Mouse (Mus musculus): Measurements from ENCODE around the gene Pdzk1. TPM values are rescaled to one million over a fixed set of nuclear protein-coding genes. Genes with fewer than 3 reads are reported as not detected.

Pdzk1 gene
- polyA plus RNA-seq, 1 experiment from 2014 or later = 0.21 TPM

- TF ChIP-seq EP300 (optimal IDR thresholded peaks at IDR 0.05) (no peak), CTCF (IDR thresholded peaks at IDR 0.05; ENCODE audit: low read depth) (no peak)
- Histone ChIP-seq H3K36me3 (ENCODE audit: control insufficient read depth, insufficient read depth, low read length) (peaks cover 10% of the 10 kb centered on the region), H3K4me2 (replicated peaks; ENCODE audit: low read depth) (no peak overlapping the region), H3K9me3 (ENCODE audit: control insufficient read depth, low read length) (no peaks in the 10 kb centered on the region), H3K9ac (ENCODE audit: low read length) (no peak overlapping the region), H3K4me1 (replicated peaks; ENCODE audit: control insufficient read depth, insufficient read depth) (no peaks in the 10 kb centered on the region), H3K27me3 (ENCODE audit: control insufficient read depth, insufficient read depth, low read length) (no peaks in the 10 kb centered on the region), H3K4me3 (ENCODE audit: low read depth, low read length) (no peak overlapping the region), H3K27ac (replicated peaks) (no peak overlapping the region)
- no peak for ATAC-seq (ENCODE audit: low FRiP score, low TSS enrichment)
- DNase-seq (ENCODE audit: low spot score) = no peak
- WGBS = 84% methylated on average over 4 of the region's 4 CpGs
These were observed 51.3 kb downstream of the Pdzk1 start for GRCm38 (mm10) chr3:96880385-96880784.

DNA sequence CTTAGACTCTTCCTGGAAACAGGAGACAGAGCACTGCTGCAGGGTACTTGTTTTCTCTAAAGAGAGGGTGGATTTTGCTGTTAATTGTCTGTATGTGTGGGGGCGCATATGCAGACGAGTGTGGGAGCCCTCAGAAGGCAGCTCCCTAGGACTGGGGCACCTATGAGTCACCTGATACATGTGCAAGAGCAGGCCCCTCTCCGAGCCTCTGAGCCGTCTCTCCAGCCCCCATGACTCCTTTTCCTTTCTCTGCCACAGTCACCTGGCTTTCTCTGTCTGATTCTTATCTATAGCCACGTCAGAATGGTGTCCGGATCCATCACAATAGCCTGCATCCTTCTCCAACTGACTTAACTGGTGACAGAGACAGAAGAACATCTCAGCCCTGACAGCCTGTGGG is 52.5 kb downstream of the Pdzk1 start:
- DNase-seq (ENCODE audit: low spot score) (no peak), ATAC-seq (ENCODE audit: low FRiP score, low TSS enrichment) (no peak)
- no peaks in the 10 kb centered on the region for H3K27me3 ChIP-seq (ENCODE audit: control insufficient read depth, insufficient read depth, low read length)
- no peak overlapping the region for H3K4me2 ChIP-seq (replicated peaks; ENCODE audit: low read depth)
- 80% methylated on average over 6 of the region's 6 CpGs for WGBS
- H3K9ac ChIP-seq (ENCODE audit: low read length) = no peak overlapping the region
- no peak overlapping the region for H3K27ac ChIP-seq (replicated peaks)
- no peaks in the 10 kb centered on the region for H3K4me1 ChIP-seq (replicated peaks; ENCODE audit: control insufficient read depth, insufficient read depth)
- no peak overlapping the region for H3K4me3 ChIP-seq (ENCODE audit: low read depth, low read length)
- TF ChIP-seq CTCF (IDR thresholded peaks at IDR 0.05; ENCODE audit: low read depth) = no peak
- TF ChIP-seq EP300 (optimal IDR thresholded peaks at IDR 0.05) = no peak
- no peaks in the 10 kb centered on the region for H3K9me3 ChIP-seq (ENCODE audit: control insufficient read depth, low read length)
- H3K36me3 ChIP-seq (ENCODE audit: control insufficient read depth, insufficient read depth, low read length) = peaks cover 13% of the 10 kb centered on the region

DNA sequence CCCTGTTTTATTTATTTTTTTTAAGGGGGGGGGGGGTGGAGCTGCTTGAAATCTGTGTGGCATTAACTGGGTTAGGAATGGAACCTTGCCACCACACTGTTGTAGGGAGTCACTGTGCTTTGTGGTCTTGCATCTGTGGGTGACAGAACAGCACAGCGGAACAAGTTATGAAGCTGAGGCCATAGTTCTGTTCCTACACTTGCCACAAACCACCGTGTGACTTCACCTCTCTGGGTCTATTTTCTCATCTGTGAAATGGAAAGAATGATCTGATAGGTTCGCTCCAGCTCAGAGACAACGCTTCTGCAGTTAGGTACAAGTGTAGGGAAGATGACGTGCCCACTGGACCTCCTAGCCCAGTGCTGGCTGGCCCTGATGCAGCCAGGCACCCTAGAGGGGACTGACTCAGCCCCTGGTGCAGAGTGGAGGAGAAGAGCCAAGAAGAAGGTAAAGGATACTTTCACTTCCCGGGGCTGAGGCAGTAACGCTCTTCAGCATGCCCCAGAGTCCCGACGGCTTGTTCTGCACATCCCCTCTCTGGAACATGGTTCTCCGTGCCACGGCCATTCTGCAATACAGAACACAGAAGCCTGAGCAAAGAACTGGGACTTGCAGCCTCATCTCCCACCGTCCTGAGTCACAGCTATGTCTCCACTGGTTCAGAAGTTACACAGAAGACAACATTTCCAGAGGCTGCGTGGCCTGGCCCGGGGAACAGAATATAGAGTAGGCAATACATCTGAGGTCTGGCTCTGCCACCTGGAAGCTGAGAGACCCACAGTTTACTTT is 53.2 kb downstream of the Pdzk1 start:
- 92% methylated on average over 14 of the region's 14 CpGs for WGBS
- Histone ChIP-seq H3K4me2 (replicated peaks; ENCODE audit: low read depth) (no peak overlapping the region), H3K4me3 (ENCODE audit: low read depth, low read length) (no peak overlapping the region), H3K9me3 (ENCODE audit: control insufficient read depth, low read length) (no peaks in the 10 kb centered on the region), H3K36me3 (ENCODE audit: control insufficient read depth, insufficient read depth, low read length) (peaks cover 13% of the 10 kb centered on the region), H3K9ac (ENCODE audit: low read length) (no peak overlapping the region), H3K4me1 (replicated peaks; ENCODE audit: control insufficient read depth, insufficient read depth) (no peaks in the 10 kb centered on the region), H3K27me3 (ENCODE audit: control insufficient read depth, insufficient read depth, low read length) (no peaks in the 10 kb centered on the region), H3K27ac (replicated peaks) (no peak overlapping the region)
- TF ChIP-seq EP300 (optimal IDR thresholded peaks at IDR 0.05) (no peak), CTCF (IDR thresholded peaks at IDR 0.05; ENCODE audit: low read depth) (no peak)
- ATAC-seq (ENCODE audit: low FRiP score, low TSS enrichment) = no peak
- no peak for DNase-seq (ENCODE audit: low spot score)

DNA sequence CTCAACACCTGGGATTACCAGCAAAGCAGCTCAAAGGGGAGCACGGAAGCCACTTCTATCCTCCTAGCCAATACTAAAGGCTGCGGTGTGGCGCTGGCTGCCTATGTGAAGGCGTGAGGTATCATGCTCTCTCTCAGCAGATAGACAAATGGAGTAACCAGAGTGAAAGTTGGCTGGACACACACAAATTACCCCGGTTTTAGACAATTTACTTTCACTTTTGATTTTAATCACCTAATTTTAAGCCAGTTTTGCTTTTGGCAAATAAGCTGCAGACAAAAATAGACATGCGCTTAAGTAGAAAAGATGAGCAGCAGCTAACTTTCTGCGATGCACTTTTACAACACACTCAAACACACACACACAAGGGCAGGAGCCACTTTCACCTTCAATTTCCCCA is 54.6 kb downstream of the Pdzk1 start:
- Histone ChIP-seq H3K9ac (ENCODE audit: low read length) (no peak overlapping the region), H3K9me3 (ENCODE audit: control insufficient read depth, low read length) (no peaks in the 10 kb centered on the region), H3K27me3 (ENCODE audit: control insufficient read depth, insufficient read depth, low read length) (no peaks in the 10 kb centered on the region), H3K36me3 (ENCODE audit: control insufficient read depth, insufficient read depth, low read length) (peaks cover 9% of the 10 kb centered on the region), H3K27ac (replicated peaks) (no peak overlapping the region), H3K4me3 (ENCODE audit: low read depth, low read length) (no peak overlapping the region), H3K4me1 (replicated peaks; ENCODE audit: control insufficient read depth, insufficient read depth) (no peaks in the 10 kb centered on the region), H3K4me2 (replicated peaks; ENCODE audit: low read depth) (no peak overlapping the region)
- TF ChIP-seq EP300 (optimal IDR thresholded peaks at IDR 0.05) = no peak
- no peak for TF ChIP-seq CTCF (IDR thresholded peaks at IDR 0.05; ENCODE audit: low read depth)
- 91% methylated on average over 7 of the region's 7 CpGs for WGBS
- DNase-seq (ENCODE audit: low spot score) (no peak), ATAC-seq (ENCODE audit: low FRiP score, low TSS enrichment) (no peak)

GRCm38 (mm10) chr3:96902336-96902999 is 73.4 kb downstream of the Pdzk1 start:
- H3K4me1 ChIP-seq (replicated peaks; ENCODE audit: control insufficient read depth, insufficient read depth) = no peaks in the 10 kb centered on the region
- no peaks in the 10 kb centered on the region for H3K9me3 ChIP-seq (ENCODE audit: control insufficient read depth, low read length)
- no peak overlapping the region for H3K4me3 ChIP-seq (ENCODE audit: low read depth, low read length)
- no peak for DNase-seq (ENCODE audit: low spot score)
- no peak overlapping the region for H3K9ac ChIP-seq (ENCODE audit: low read length)
- H3K4me2 ChIP-seq (replicated peaks; ENCODE audit: low read depth) = no peak overlapping the region
- no peak for ATAC-seq (ENCODE audit: low FRiP score, low TSS enrichment)
- no peak overlapping the region for H3K27ac ChIP-seq (replicated peaks)
- 93% methylated on average over 4 of the region's 4 CpGs for WGBS
- no peak for TF ChIP-seq EP300 (optimal IDR thresholded peaks at IDR 0.05)
- H3K36me3 ChIP-seq (ENCODE audit: control insufficient read depth, insufficient read depth, low read length) = no peaks in the 10 kb centered on the region; the same call in 1 of the 2 replicates
- no peaks in the 10 kb centered on the region for H3K27me3 ChIP-seq (ENCODE audit: control insufficient read depth, insufficient read depth, low read length)

GRCm38 (mm10) chr3:96904393-96904792 is 75.3 kb downstream of the Pdzk1 start, which contains the start of gene Gja5:
Gene Gja5, plus strand, starts transcription at chr3:96904693.
- Histone ChIP-seq H3K4me3 (ENCODE audit: low read depth, low read length) (peak within 1 kb of the TSS; percentile 94), H3K9me3 (ENCODE audit: control insufficient read depth, low read length) (no peaks in the 10 kb centered on the region), H3K4me1 (replicated peaks; ENCODE audit: control insufficient read depth, insufficient read depth) (no peaks in the 10 kb centered on the region), H3K9ac (ENCODE audit: low read length) (peak within 1 kb of the TSS; percentile 93), H3K4me2 (replicated peaks; ENCODE audit: low read depth) (peak within 1 kb of the TSS; percentile 98), H3K27me3 (ENCODE audit: control insufficient read depth, insufficient read depth, low read length) (no peaks in the 10 kb centered on the region), H3K36me3 (ENCODE audit: control insufficient read depth, insufficient read depth, low read length) (no peaks in the 10 kb centered on the region), H3K27ac (replicated peaks) (peak within 1 kb of the TSS; percentile 61)
- DNase-seq (ENCODE audit: low spot score) (no peak), ATAC-seq (ENCODE audit: low FRiP score, low TSS enrichment) (no peak)
- WGBS = 12% methylated on average over 14 of the region's 14 CpGs
- TF ChIP-seq EP300 (optimal IDR thresholded peaks at IDR 0.05) (no peak), CTCF (IDR thresholded peaks at IDR 0.05; ENCODE audit: low read depth) (no peak)
